Mouse (Mus musculus) CH12.LX (cell line): ENCODE measurements around the gene Ikzf2. TPM values are rescaled to one million over a fixed set of nuclear protein-coding genes. Genes with fewer than 3 reads are reported as not detected.

Experiments used
- DNase-seq: peaks from one replicate; pipeline ENCODE4 v3.0.0-alpha.2; 2013; ENCODE audit errors: extremely low read depth
- H3K27ac ChIP-seq: 2 replicates; pipeline ENCODE4 v1.5.1; 2012; ENCODE audit warnings: low read depth, mild to moderate bottlenecking, control low read depth, moderate library complexity; ENCODE audit not compliant: insufficient read depth
- H3K27me3 ChIP-seq: replicated peaks from 2 replicates; pipeline ENCODE3; 2012; ENCODE audit warnings: inconsistent platforms
- H3K36me3 ChIP-seq, 2 experiments: replicated peaks in 1 of 2; 2 replicates each; pipeline versions ENCODE3 to v1.6.1; 2012; ENCODE audit warnings: inconsistent platforms in 1 of 2, low read length in 1 of 2, mild to moderate bottlenecking in 1 of 2, mixed read lengths in 1 of 2, moderate library complexity in 1 of 2; ENCODE audit not compliant: control insufficient read depth in 1 of 2, insufficient read depth in 1 of 2
- H3K4me1 ChIP-seq, 2 experiments: 2 replicates each; pipeline ENCODE4 v1.6.1; 2012; ENCODE audit warnings: inconsistent platforms in 1 of 2, moderate library complexity in 1 of 2; ENCODE audit not compliant: insufficient read depth in 2 of 2, control insufficient read depth in 1 of 2
- H3K4me2 ChIP-seq: 2 replicates; pipeline ENCODE4 v1.6.1; 2012; ENCODE audit warnings: low read depth, mild to moderate bottlenecking, control low read depth; ENCODE audit not compliant: poor library complexity, insufficient read depth, severe bottlenecking
- H3K4me3 ChIP-seq, 3 experiments: fragments of 150-350 bp in 1 of 3; sonication (generic) in 1 of 3; replicated peaks in 1 of 3; 2 replicates each; pipeline versions ENCODE3 to v1.5.1; 2011 to 2012; ENCODE audit warnings: low read depth in 2 of 3, low read length in 2 of 3, mild to moderate bottlenecking in 2 of 3, moderate library complexity in 2 of 3, control low read depth in 1 of 3, improper control_type of control experiment in 1 of 3, inconsistent platforms in 1 of 3, mixed read lengths in 1 of 3; ENCODE audit not compliant: poor library complexity in 1 of 3
- H3K79me2 ChIP-seq: replicated peaks from 2 replicates; pipeline ENCODE4 v1.6.1; 2012; ENCODE audit warnings: mild to moderate bottlenecking, moderate library complexity; ENCODE audit not compliant: control insufficient read depth, poor library complexity, insufficient read depth, severe bottlenecking; ENCODE audit errors: extremely low read depth
- H3K9ac ChIP-seq: 2 replicates; pipeline ENCODE4 v1.6.1; 2012; ENCODE audit warnings: low read depth, mild to moderate bottlenecking, control low read depth, moderate library complexity; ENCODE audit not compliant: insufficient read depth
- H3K9me3 ChIP-seq: replicated peaks from 2 replicates; pipeline ENCODE3; 2012; ENCODE audit warnings: low read length, inconsistent platforms, mixed read lengths
- CHD2 ChIP-seq: IDR thresholded peaks from 2 replicates; pipeline ENCODE4 v1.6.1; 2011; ENCODE audit warnings: low read length, improper control_type of control experiment
- EP300 ChIP-seq: IDR thresholded peaks from 2 replicates; pipeline ENCODE4 v1.6.1; 2011; ENCODE audit warnings: low read length, improper control_type of control experiment
- ETS1 ChIP-seq: conservative IDR thresholded peaks from 2 replicates; pipeline ENCODE4 v1.6.1; 2012; ENCODE audit warnings: low read depth, mild to moderate bottlenecking, inconsistent platforms, low read length, improper control_type of control experiment, moderate library complexity
- GABPA ChIP-seq: IDR thresholded peaks from 2 replicates; pipeline ENCODE4 v1.6.1; 2012; ENCODE audit warnings: low read depth, low read length, improper control_type of control experiment, inconsistent platforms; ENCODE audit not compliant: insufficient replicate concordance
- IRF4 ChIP-seq: IDR thresholded peaks from 2 replicates; pipeline ENCODE4 v1.6.1; 2014; ENCODE audit warnings: low read depth, mild to moderate bottlenecking, inconsistent platforms, low read length, improper control_type of control experiment
- MAFK ChIP-seq: IDR thresholded peaks from 2 replicates; pipeline ENCODE4 v1.6.1; 2011; ENCODE audit warnings: low read length, improper control_type of control experiment; ENCODE audit not compliant: insufficient replicate concordance
- MAX ChIP-seq: IDR thresholded peaks from 2 replicates; pipeline ENCODE4 v1.6.1; 2011; ENCODE audit warnings: low read length, improper control_type of control experiment
- MEF2A ChIP-seq: IDR thresholded peaks from 2 replicates; pipeline ENCODE4 v1.6.1; 2014; ENCODE audit warnings: low read depth, mild to moderate bottlenecking, inconsistent platforms, low read length, improper control_type of control experiment, borderline replicate concordance
- NRF1 ChIP-seq: IDR thresholded peaks from 2 replicates; pipeline ENCODE4 v1.6.1; 2014; ENCODE audit warnings: low read depth, mild to moderate bottlenecking, inconsistent platforms, low read length, improper control_type of control experiment, moderate library complexity
- POLR2AphosphoS2 ChIP-seq: IDR thresholded peaks from 2 replicates; pipeline ENCODE4 v1.6.1; 2011; ENCODE audit warnings: low read depth, low read length, improper control_type of control experiment
- RAD21 ChIP-seq: IDR thresholded peaks from 2 replicates; pipeline ENCODE4 v1.6.1; 2011; ENCODE audit warnings: low read depth, mild to moderate bottlenecking, low read length, improper control_type of control experiment, moderate library complexity
- SIN3A ChIP-seq: IDR thresholded peaks from 2 replicates; pipeline ENCODE4 v1.6.1; 2012; ENCODE audit warnings: low read length, improper control_type of control experiment, inconsistent platforms
- SMC3 ChIP-seq: IDR thresholded peaks from 2 replicates; pipeline ENCODE4 v1.6.1; 2011; ENCODE audit warnings: low read depth, low read length, improper control_type of control experiment
- TCF12 ChIP-seq: IDR thresholded peaks from 2 replicates; pipeline ENCODE4 v1.6.1; 2014; ENCODE audit warnings: low read depth, mild to moderate bottlenecking, inconsistent platforms, low read length, improper control_type of control experiment
- ZKSCAN1 ChIP-seq: IDR thresholded peaks from 2 replicates; pipeline ENCODE4 v1.6.1; 2012; ENCODE audit warnings: low read depth, inconsistent platforms, low read length, improper control_type of control experiment, borderline replicate concordance
- ZNF384 ChIP-seq: IDR thresholded peaks from 2 replicates; pipeline ENCODE4 v1.6.1; 2012; ENCODE audit warnings: low read depth, low read length, improper control_type of control experiment, inconsistent platforms
- dilution Hi-C: fragments of 300-500 bp; cut with MboI; formaldehyde crosslinking; loops from 2 replicates; pipeline ENCODE4 v1.14.3; 2020; ENCODE audit warnings: low sequenced_read_pairs; ENCODE audit not compliant: extremely low pct_unique_long_range_greater_than_20kb, extremely low pct_ligation_motif_present
- in situ Hi-C: fragments of 300-500 bp; cut with MboI; formaldehyde crosslinking; loops from 3 replicates; pipeline ENCODE4 v1.14.3; 2019; ENCODE audit warnings: low sequenced_read_pairs, low pct_ligation_motif_present, low pct_unique_long_range_greater_than_20kb, mixed read lengths
- polyA plus RNA-seq: library from polyadenylated mRNA; unstranded; fragments of >175 nt; gene quantifications from 2 replicates; pipeline ENCODE4 v1.2.1, GENCODE M21; 2012; ENCODE audit warnings: low read depth; ENCODE audit not compliant: insufficient read length
- total RNA-seq, 2 experiments: library from RNA; depleted of rRNA; stranded (reverse); fragments of 300-350 nt in 1 of 2; fragments of >200 nt in 1 of 2; gene quantifications; 2 replicates each; pipeline ENCODE4 v1.2.3; 2012 to 2014

Gene Ikzf2
- total and polyA plus RNA-seq, 3 experiments = not detected

GRCm38 (mm10) chr1:69685890-69686490 lies 1.1 kb downstream of the Ikzf2 start:
- H3K9me3 ChIP-seq = peaks cover 5% of the 10 kb centered on the region

GRCm38 (mm10) chr1:69685049-69685889 lies 1.8 kb downstream of the Ikzf2 start:
- Histone ChIP-seq H3K4me2 (no peak overlapping the region), H3K4me1 (no peaks in the 10 kb centered on the region), H3K9ac (no peak overlapping the region), H3K27ac (no peak overlapping the region), H3K9me3 (peaks cover 5% of the 10 kb centered on the region), H3K36me3 (no peaks in the 10 kb centered on the region), H3K4me3 (no peak overlapping the region), H3K27me3 (no peaks in the 10 kb centered on the region), H3K79me2 (no peaks in the 10 kb centered on the region)
- DNase-seq = no peak
- TF ChIP-seq EP300 (no peak), ETS1 (no peak), SMC3 (no peak), GABPA (no peak), RAD21 (no peak), ZKSCAN1 (no peak), SIN3A (no peak), POLR2AphosphoS2 (no peak), MEF2A (no peak), CHD2 (no peak), MAX (no peak), MAFK (no peak), IRF4 (no peak), ZNF384 (no peak), NRF1 (no peak)
- in situ Hi-C loops (no loop called here), dilution Hi-C loops (no loop called here)

More at GRCm38 (mm10) chr1:69685890-69686490, 1.1 kb downstream of the Ikzf2 start:
- no peak for TF ChIP-seq MAFK
- TF ChIP-seq TCF12 = no peak
- TF ChIP-seq, all 38 proteins: peak for 0
- Histone ChIP-seq H3K4me1 (no peaks in the 10 kb centered on the region), H3K4me2 (no peak overlapping the region), H3K4me3 (no peak overlapping the region), H3K27ac (no peak overlapping the region), H3K9ac (no peak overlapping the region), H3K36me3 (no peaks in the 10 kb centered on the region), H3K79me2 (no peaks in the 10 kb centered on the region), H3K27me3 (no peaks in the 10 kb centered on the region)
- DNase-seq = no peak
- in situ Hi-C loops = no loop called here
- dilution Hi-C loops = no loop called here
